Mouse (Mus musculus): ENCODE data around the gene Gprc5d. TPM values are rescaled to one million over a fixed set of nuclear protein-coding genes. Genes with fewer than 3 reads are reported as not detected.
A peak's percentile ranks its signal among the peaks of the same experiment; 100 is the strongest.

The Gprc5d gene
- polyA plus RNA-seq, 1 experiment from 2014 or later = not detected

- H3K4me3 ChIP-seq (ENCODE audit: low read depth, low read length) = no peak overlapping the region
- no peak overlapping the region for H3K27ac ChIP-seq (ENCODE audit: low read length)
- no peak for DNase-seq (ENCODE audit: low spot score)
- WGBS = 79% methylated on average over 4 of the region's 4 CpGs
- H3K36me3 ChIP-seq (ENCODE audit: insufficient read depth, low read length) = no peaks in the 10 kb centered on the region
- no peak for ATAC-seq
- H3K9me3 ChIP-seq (ENCODE audit: low read length) = no peaks in the 10 kb centered on the region
- H3K27me3 ChIP-seq (replicated peaks; ENCODE audit: insufficient read depth, low read length) = no peaks in the 10 kb centered on the region
- H3K9ac ChIP-seq (replicated peaks; ENCODE audit: low read depth) = no peak overlapping the region
- no peaks in the 10 kb centered on the region for H3K4me1 ChIP-seq (ENCODE audit: insufficient read depth, low read depth, low read length)
- TF ChIP-seq CTCF (IDR thresholded peaks at IDR 0.05) = no peak
- H3K4me2 ChIP-seq (replicated peaks; ENCODE audit: low read depth, low read length) = no peak overlapping the region
Observed at GRCm38 (mm10) chr6:135149175-135149574, 31.1 kb upstream of the Gprc5d start.

GRCm38 (mm10) chr6:135148506-135148905, 30.4 kb upstream of the Gprc5d start:
- Histone ChIP-seq H3K27ac (ENCODE audit: low read length) (no peak overlapping the region), H3K4me3 (ENCODE audit: low read depth, low read length) (no peak overlapping the region), H3K9ac (replicated peaks; ENCODE audit: low read depth) (no peak overlapping the region), H3K4me2 (replicated peaks; ENCODE audit: low read depth, low read length) (no peak overlapping the region), H3K27me3 (replicated peaks; ENCODE audit: insufficient read depth, low read length) (no peaks in the 10 kb centered on the region), H3K9me3 (ENCODE audit: low read length) (no peaks in the 10 kb centered on the region), H3K4me1 (ENCODE audit: insufficient read depth, low read depth, low read length) (no peaks in the 10 kb centered on the region), H3K36me3 (ENCODE audit: insufficient read depth, low read length) (no peaks in the 10 kb centered on the region)
- TF ChIP-seq CTCF (IDR thresholded peaks at IDR 0.05) (peak; percentile 85), EP300 (IDR thresholded peaks at IDR 0.05) (no peak)
- peak; percentile 58 for DNase-seq (ENCODE audit: low spot score)
- 27% methylated on average over 1 of the region's 1 CpGs for WGBS
- no peak for ATAC-seq

- H3K4me2 ChIP-seq (replicated peaks; ENCODE audit: low read depth, low read length) = no peak overlapping the region
- no peak overlapping the region for H3K27ac ChIP-seq (ENCODE audit: low read length)
- H3K27me3 ChIP-seq (replicated peaks; ENCODE audit: insufficient read depth, low read length) = no peaks in the 10 kb centered on the region
- no peaks in the 10 kb centered on the region for H3K9me3 ChIP-seq (ENCODE audit: low read length)
- TF ChIP-seq EP300 (IDR thresholded peaks at IDR 0.05) (no peak), CTCF (IDR thresholded peaks at IDR 0.05) (no peak)
- no peak for ATAC-seq
- H3K4me1 ChIP-seq (ENCODE audit: insufficient read depth, low read depth, low read length) = no peaks in the 10 kb centered on the region
- H3K9ac ChIP-seq (replicated peaks; ENCODE audit: low read depth) = no peak overlapping the region
- no peak for DNase-seq (ENCODE audit: low spot score)
- 85% methylated on average over 5 of the region's 5 CpGs for WGBS
- no peak overlapping the region for H3K4me3 ChIP-seq (ENCODE audit: low read depth, low read length)
- no peaks in the 10 kb centered on the region for H3K36me3 ChIP-seq (ENCODE audit: insufficient read depth, low read length)
Observed at GRCm38 (mm10) chr6:135145976-135146375, 27.9 kb upstream of the Gprc5d start.

- H3K9ac ChIP-seq (replicated peaks; ENCODE audit: low read depth) = no peak overlapping the region
- no peaks in the 10 kb centered on the region for H3K9me3 ChIP-seq (ENCODE audit: low read length)
- H3K27me3 ChIP-seq (replicated peaks; ENCODE audit: insufficient read depth, low read length) = no peaks in the 10 kb centered on the region
- no peak overlapping the region for H3K27ac ChIP-seq (ENCODE audit: low read length)
- ATAC-seq (peak; percentile 59), DNase-seq (ENCODE audit: low spot score) (peak; percentile 87)
- no peaks in the 10 kb centered on the region for H3K36me3 ChIP-seq (ENCODE audit: insufficient read depth, low read length)
- no peak overlapping the region for H3K4me2 ChIP-seq (replicated peaks; ENCODE audit: low read depth, low read length)
- H3K4me1 ChIP-seq (ENCODE audit: insufficient read depth, low read depth, low read length) = no peaks in the 10 kb centered on the region
- no peak overlapping the region for H3K4me3 ChIP-seq (ENCODE audit: low read depth, low read length)
- no peak for TF ChIP-seq EP300 (IDR thresholded peaks at IDR 0.05)
- TF ChIP-seq CTCF (IDR thresholded peaks at IDR 0.05) = peak; percentile 95
- 3% methylated on average over 3 of the region's 3 CpGs for WGBS
Observed at GRCm38 (mm10) chr6:135144516-135144915, 26.4 kb upstream of the Gprc5d start.

- no peak for ATAC-seq
- Histone ChIP-seq H3K4me2 (replicated peaks; ENCODE audit: low read depth, low read length) (no peak overlapping the region), H3K36me3 (ENCODE audit: insufficient read depth, low read length) (no peaks in the 10 kb centered on the region), H3K27me3 (replicated peaks; ENCODE audit: insufficient read depth, low read length) (no peaks in the 10 kb centered on the region), H3K9ac (replicated peaks; ENCODE audit: low read depth) (no peak overlapping the region), H3K27ac (ENCODE audit: low read length) (no peak overlapping the region), H3K4me3 (ENCODE audit: low read depth, low read length) (no peak overlapping the region), H3K9me3 (ENCODE audit: low read length) (no peaks in the 10 kb centered on the region), H3K4me1 (ENCODE audit: insufficient read depth, low read depth, low read length) (no peaks in the 10 kb centered on the region)
- no peak for DNase-seq (ENCODE audit: low spot score)
- no peak for TF ChIP-seq CTCF (IDR thresholded peaks at IDR 0.05)
- WGBS = 92% methylated on average over 5 of the region's 5 CpGs
Observed at GRCm38 (mm10) chr6:135143151-135143550, 25.1 kb upstream of the Gprc5d start.

GRCm38 (mm10) chr6:135141451-135142147, 23.5 kb upstream of the Gprc5d start:
- Histone ChIP-seq H3K27me3 (replicated peaks; ENCODE audit: insufficient read depth, low read length) (no peaks in the 10 kb centered on the region), H3K9me3 (ENCODE audit: low read length) (no peaks in the 10 kb centered on the region), H3K4me3 (ENCODE audit: low read depth, low read length) (no peak overlapping the region), H3K9ac (replicated peaks; ENCODE audit: low read depth) (no peak overlapping the region), H3K27ac (ENCODE audit: low read length) (no peak overlapping the region), H3K4me2 (replicated peaks; ENCODE audit: low read depth, low read length) (no peak overlapping the region), H3K36me3 (ENCODE audit: insufficient read depth, low read length) (no peaks in the 10 kb centered on the region), H3K4me1 (ENCODE audit: insufficient read depth, low read depth, low read length) (0 out of 2 replicates have a peak, but pooled peaks cover 2% of the 10 kb centered on the region)
- WGBS = 45% methylated on average over 16 of the region's 16 CpGs
- ATAC-seq = peak; percentile 10
- TF ChIP-seq EP300 (IDR thresholded peaks at IDR 0.05) (no peak), CTCF (IDR thresholded peaks at IDR 0.05) (no peak)
- peak; percentile 46 for DNase-seq (ENCODE audit: low spot score)
